Mouse (Mus musculus) lung, adult 2 months (tissue): Measurements from ENCODE around the gene Cbx2.

Experiments used
- CTCF ChIP-seq: fragments of 200-500 bp; IDR thresholded peaks from 2 replicates; pipeline ENCODE4 v1.5.1; 2011; ENCODE audit warnings: mild to moderate bottlenecking, low read length, control low read depth; ENCODE audit not compliant: insufficient read depth
- POLR2A ChIP-seq: fragments of 200-500 bp; IDR thresholded peaks from 2 replicates; pipeline ENCODE4 v1.6.1; 2011; ENCODE audit warnings: low read depth, mild to moderate bottlenecking, control low read depth, low read length, borderline replicate concordance; ENCODE audit errors: extremely low read depth

DNA sequence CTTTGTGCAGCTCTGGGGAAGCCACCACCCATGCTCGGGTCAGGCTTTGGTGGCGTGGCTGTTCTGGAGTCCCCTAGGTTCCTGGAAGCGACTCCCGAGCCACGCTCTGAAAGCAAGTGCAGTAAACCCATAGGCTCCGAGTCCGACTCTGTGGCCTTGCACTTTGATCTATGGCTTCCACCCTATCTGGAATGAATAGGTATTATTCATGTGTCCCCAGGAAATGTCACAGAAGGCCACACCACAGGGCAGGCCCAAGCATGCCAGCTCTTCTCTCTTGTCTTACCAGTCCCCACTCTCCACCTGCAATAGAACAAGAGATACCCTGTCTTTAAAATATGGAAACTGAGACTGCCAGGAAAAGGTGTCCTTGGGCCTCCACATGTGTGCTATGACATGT, 48.4 kb upstream of the Cbx2 start:
- TF ChIP-seq CTCF, result no peak
- TF ChIP-seq POLR2A, result no peak
